8 mouse cellular contexts compared by ENCODE assay signal in genomic region chr3:137955560-137956081, GRCm38 (mm10). TPM values are rescaled to one million over a fixed set of nuclear protein-coding genes. Genes with fewer than 3 reads are reported as not detected.
DNase-seq lines count a peak whose midpoint lies in the region; ATAC-seq lines count a peak whose summit lies in the region.

No protein-coding gene starts in this region.

- peak overlapping the region; percentile 31 for H3K4me2 ChIP-seq in forebrain, embryonic 12.5 days
- H3K4me2 ChIP-seq in limb, embryonic 15.5 days: peak overlapping the region; percentile 39

- peak; percentile 60; the same call in 1 of the 2 replicates for ATAC-seq in forebrain, embryonic 12.5 days (ENCODE audit: low FRiP score)
- no peak for ATAC-seq in limb, embryonic 15.5 days (ENCODE audit: insufficient number of reproducible peaks, low FRiP score, low TSS enrichment, low read depth)

- H3K36me3 ChIP-seq in heart, embryonic 10.5 days: no peaks in the 10 kb centered on the region
- H3K36me3 ChIP-seq in forebrain, embryonic 12.5 days (replicated peaks): no peaks in the 10 kb centered on the region
- no peaks in the 10 kb centered on the region for H3K36me3 ChIP-seq in limb, embryonic 15.5 days

- peak; percentile 82 for DNase-seq in heart, embryonic 10.5 days (ENCODE audit: low spot score)
- DNase-seq in heart, postnatal 4 days: no peak
- DNase-seq in CD4-positive, CD25-positive, alpha-beta regulatory T cell, adult 2 months (ENCODE audit: low read depth, low spot score): peak; percentile 62
- peak; percentile 19 for DNase-seq in thymus, postnatal 14 days
- DNase-seq in right cerebral cortex, adult 2 months (ENCODE audit: low spot score in 2 of 2): no peak
- no peak for DNase-seq in adrenal gland, postnatal 25 days

- H3K4me3 ChIP-seq in heart, embryonic 10.5 days: peak overlapping the region; percentile 45
- H3K4me3 ChIP-seq in forebrain, embryonic 12.5 days (replicated peaks): no peak overlapping the region; the same call in 1 of the 2 replicates
- H3K4me3 ChIP-seq in limb, embryonic 15.5 days: peak overlapping the region; percentile 18; the same call in 1 of the 2 replicates

- H3K9me3 ChIP-seq in heart, embryonic 10.5 days: no peaks in the 10 kb centered on the region
- no peaks in the 10 kb centered on the region for H3K9me3 ChIP-seq in forebrain, embryonic 12.5 days
- H3K9me3 ChIP-seq in limb, embryonic 15.5 days: no peaks in the 10 kb centered on the region

- peaks cover 27% of the 10 kb centered on the region for H3K4me1 ChIP-seq in heart, embryonic 10.5 days
- peaks cover 20% of the 10 kb centered on the region for H3K4me1 ChIP-seq in forebrain, embryonic 12.5 days
- peaks cover 15% of the 10 kb centered on the region for H3K4me1 ChIP-seq in limb, embryonic 15.5 days

- H3K9ac ChIP-seq in forebrain, embryonic 12.5 days: no peak overlapping the region
- no peak overlapping the region for H3K9ac ChIP-seq in limb, embryonic 15.5 days

- peak overlapping the region; percentile 67 for H3K27ac ChIP-seq in heart, embryonic 10.5 days
- no peak overlapping the region for H3K27ac ChIP-seq in forebrain, embryonic 12.5 days
- no peak overlapping the region for H3K27ac ChIP-seq in limb, embryonic 15.5 days

- 21% methylated on average over 16 of the region's 16 CpGs for WGBS in heart, embryonic 10.5 days
- 27% methylated on average over 16 of the region's 16 CpGs for WGBS in forebrain, embryonic 12.5 days
- 6% methylated on average over 16 of the region's 16 CpGs for WGBS in limb, embryonic 15.5 days

- no peaks in the 10 kb centered on the region for H3K27me3 ChIP-seq in heart, embryonic 10.5 days (ENCODE audit: insufficient read depth, poor library complexity, severe bottlenecking)
- H3K27me3 ChIP-seq in forebrain, embryonic 12.5 days: no peaks in the 10 kb centered on the region
- no peaks in the 10 kb centered on the region for H3K27me3 ChIP-seq in limb, embryonic 15.5 days

RNA-seq across cellular contexts. Expression of gene Dapp1, which starts 25.7 kb away (rescaled TPM):
- polyA plus RNA-seq in heart, embryonic 10.5 days (2016; fragmentation: Nextera tagmentation; extraction: Ambion mirVana): 8.7 and 9.3 TPM in 2 replicates
- 1 to 10 TPM; 7.6 to 7.8 TPM for total RNA-seq in heart, postnatal 4 days (2021)
- polyA plus RNA-seq in forebrain, embryonic 12.5 days (2016; fragmentation: Nextera tagmentation; extraction: Ambion mirVana): 3.8 and 5.5 TPM in 2 replicates
- 10.3 and 10.7 TPM in 2 replicates for polyA plus RNA-seq in limb, embryonic 15.5 days (2015; fragmentation: Nextera tagmentation; extraction: Ambion mirVana)
- 3.3 and 6.3 TPM in 2 replicates for total RNA-seq in adrenal gland, postnatal 25 days (2021)

RNA-seq across cellular contexts. Expression of gene Lamtor3, which starts 37.3 kb away (rescaled TPM):
- polyA plus RNA-seq in heart, embryonic 10.5 days (2016; fragmentation: Nextera tagmentation; extraction: Ambion mirVana): 99.2 and 100 TPM in 2 replicates
- 10 to 100 TPM; 74.1 to 79.4 TPM for total RNA-seq in heart, postnatal 4 days (2021)
- 103 and 106 TPM in 2 replicates for polyA plus RNA-seq in forebrain, embryonic 12.5 days (2016; fragmentation: Nextera tagmentation; extraction: Ambion mirVana)
- polyA plus RNA-seq in limb, embryonic 15.5 days (2015; fragmentation: Nextera tagmentation; extraction: Ambion mirVana): 116 TPM in 2 replicates
- 65.6 and 71.3 TPM in 2 replicates for total RNA-seq in adrenal gland, postnatal 25 days (2021)

Comparison
In these comparisons a context has a peak if more than half of its experiments do, and no peak if none do; other contexts are left out.
1. DNase-seq: peak in heart, embryonic 10.5 days (single experiment), CD4-positive, CD25-positive, alpha-beta regulatory T cell, adult 2 months (single experiment) and thymus, postnatal 14 days (single experiment); none in heart, postnatal 4 days (single experiment), right cerebral cortex, adult 2 months (0 of 2) and adrenal gland, postnatal 25 days (single experiment).